Mouse (Mus musculus) embryonic fibroblast, embryonic 13.5 days (primary cell): ENCODE results near the gene Ntrk3.

Source experiments
- CTCF ChIP-seq: IDR thresholded peaks from 2 replicates; pipeline ENCODE4 v1.5.1; 2011; ENCODE audit warnings: mild to moderate bottlenecking, control low read depth, low read length, moderate library complexity, borderline replicate concordance; ENCODE audit not compliant: insufficient read depth
- POLR2A ChIP-seq: IDR thresholded peaks from 2 replicates; pipeline ENCODE4 v1.6.1; 2011; ENCODE audit warnings: low read depth, mild to moderate bottlenecking, control low read depth, low read length, moderate library complexity

DNA sequence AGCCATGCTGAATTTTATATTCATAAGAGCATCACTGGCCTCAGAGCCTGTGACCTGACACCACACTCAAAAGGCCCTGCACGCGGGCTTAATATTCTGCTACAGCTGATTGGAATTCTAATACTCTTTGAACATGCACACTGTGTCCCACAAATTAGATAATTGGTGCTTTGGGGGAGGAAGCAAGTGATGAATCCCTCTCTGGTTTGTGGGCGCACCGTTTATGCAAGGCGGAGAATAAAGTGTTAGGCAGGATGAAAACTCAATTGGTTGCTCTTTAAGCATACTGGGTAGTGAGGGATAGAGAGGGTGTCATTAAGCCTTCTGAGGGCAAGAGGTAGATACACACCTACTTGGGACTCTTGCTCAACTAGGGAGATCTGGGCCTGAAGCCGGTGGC is 297.3 kb downstream of the Ntrk3 start:
- TF ChIP-seq CTCF (no peak), POLR2A (no peak)
